Mouse (Mus musculus) CD4-positive naive resting alpha-beta T cell, adult 76 days (primary cell): ENCODE results near the gene Tmem110. TPM values are rescaled to one million over a fixed set of nuclear protein-coding genes. Genes with fewer than 3 reads are reported as not detected.

Experiments used
- total RNA-seq: library from RNA; stranded (reverse); gene quantifications from one replicate; pipeline ENCODE4 v1.2.4, GENCODE M21; 2023

Tmem110 gene
- total RNA-seq, result 14.9 TPM

DNA sequence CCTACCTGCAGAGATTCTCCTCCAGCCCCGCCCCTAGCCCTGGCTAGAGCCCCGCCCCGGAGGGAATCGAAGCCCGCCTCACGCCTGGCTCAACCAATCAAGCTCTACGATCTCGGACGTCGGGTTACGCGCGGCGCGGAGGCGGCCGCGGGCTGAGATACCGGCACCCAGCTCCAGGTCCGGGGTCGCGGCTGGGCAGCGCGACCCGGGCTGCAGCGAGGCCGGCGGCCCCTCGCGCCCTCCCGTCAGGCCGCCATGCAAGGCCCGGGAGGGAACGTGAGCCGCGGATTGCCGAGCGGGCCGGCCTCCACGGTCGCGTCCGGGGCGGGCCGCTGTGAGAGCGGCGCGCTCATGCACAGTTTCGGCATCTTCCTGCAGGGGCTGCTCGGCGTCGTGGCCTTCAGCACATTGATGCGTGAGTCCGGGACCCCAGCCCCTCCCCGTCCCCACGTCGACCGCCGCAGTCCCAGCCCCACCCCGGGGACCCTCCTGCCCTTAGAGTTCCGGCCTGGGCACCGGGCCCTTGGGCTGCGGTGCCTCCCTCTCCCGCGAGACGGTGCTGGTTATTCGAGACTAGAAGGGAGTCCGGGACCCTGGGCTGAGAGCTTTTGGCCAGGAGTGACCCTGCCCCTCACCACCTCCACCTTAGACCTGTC lies at the start of gene Tmem110:
Tmem110 (plus strand) TSS at position 115 of the 656 bp plus-strand sequence.

DNA sequence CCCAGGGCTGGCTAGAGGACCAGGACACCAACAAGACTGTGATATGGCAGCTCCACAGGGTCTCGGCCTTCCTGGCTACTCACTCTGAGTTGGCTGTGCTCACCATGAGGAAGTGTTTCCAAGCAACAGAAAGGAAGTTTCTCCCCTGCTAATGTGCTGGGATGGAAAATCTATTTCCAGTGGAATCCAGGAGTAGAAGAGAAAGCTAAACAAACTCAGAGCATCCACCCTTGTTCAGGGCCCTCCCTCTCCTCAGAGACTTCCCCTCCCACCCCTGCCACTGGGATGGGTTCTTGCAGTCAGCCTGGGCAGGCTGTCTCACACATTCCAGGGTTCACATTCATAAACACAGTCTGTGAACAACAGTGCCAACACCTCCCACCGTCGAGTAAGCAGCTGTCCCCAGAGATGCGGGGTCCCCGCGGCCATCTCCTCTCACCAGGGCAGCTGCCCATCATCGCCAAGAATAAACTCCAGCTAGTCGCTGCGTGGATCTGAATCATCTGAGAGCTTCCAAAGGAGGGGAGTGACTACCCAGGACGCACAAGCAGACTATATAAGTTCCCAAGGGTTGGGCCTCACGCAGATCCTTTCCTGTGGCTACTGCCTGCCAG lies 53.7 kb downstream of the Tmem110 start, which contains the start of gene Mustn1:
Mustn1 (plus strand) TSS at position 243 of the 614 bp plus-strand sequence.

DNA sequence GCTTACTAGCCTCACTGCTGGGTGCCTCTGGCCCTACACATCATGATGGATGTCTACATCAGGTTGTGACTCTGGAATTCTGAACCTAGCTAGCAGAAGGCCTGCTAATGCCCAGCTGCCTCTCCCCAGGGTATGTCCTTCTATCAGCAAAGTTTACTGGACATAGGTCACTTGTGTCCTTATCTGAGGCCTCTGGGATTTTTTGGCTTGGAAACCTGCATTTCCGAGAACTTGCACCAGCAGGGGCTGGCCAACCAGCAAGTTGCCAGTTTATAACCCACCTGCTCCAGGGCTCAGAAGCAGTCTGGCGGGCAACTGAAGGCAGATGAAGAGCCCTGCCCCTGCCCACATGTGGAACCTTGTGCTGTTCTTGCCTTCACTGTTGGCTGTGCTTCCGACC lies 60.8 kb downstream of the Tmem110 start, which contains the start of gene Itih4:
Itih4 (plus strand) TSS at position 273 of the 400 bp plus-strand sequence.

GRCm38 (mm10) chr14:30923375-30924105 lies 98.2 kb downstream of the Tmem110 start, which contains the start of gene Itih3:
Gene Itih3, minus strand, starts transcription at chr14:30923760.

Other genes starting within 250 kb of the Tmem110 start
- 167 TPM for gene Prkcd, start 199.4 kb upstream of the Tmem110 start, total RNA-seq
- gene Rft1, start 171.2 kb upstream of the Tmem110 start, total RNA-seq, result 12.4 TPM
- gene Sfmbt1, start 110.7 kb upstream of the Tmem110 start, total RNA-seq, result 12.5 TPM
- 2.5 TPM for gene Mustn1, start 53.6 kb downstream of the Tmem110 start, total RNA-seq
- 0.26 TPM for gene Itih4, start 60.9 kb downstream of the Tmem110 start, total RNA-seq
- gene Itih3, start 98.2 kb downstream of the Tmem110 start, total RNA-seq, result 0.44 TPM
- gene Itih1, start 117.7 kb downstream of the Tmem110 start, total RNA-seq, result not detected
- 3.9 TPM for gene Nek4, start 125.8 kb downstream of the Tmem110 start, total RNA-seq
- 6.5 TPM for gene Glt8d1, start 175.8 kb downstream of the Tmem110 start, total RNA-seq
- gene Spcs1, start 176.1 kb downstream of the Tmem110 start, total RNA-seq, result 73.7 TPM
- 80.7 TPM for gene Pbrm1, start 193.5 kb downstream of the Tmem110 start, total RNA-seq
- 282 TPM for gene Gnl3, start 193.6 kb downstream of the Tmem110 start, total RNA-seq